Mouse (Mus musculus) heart, postnatal 0 days (tissue): ENCODE measurements around the gene Atp2a1. TPM values are rescaled to one million over a fixed set of nuclear protein-coding genes. Genes with fewer than 3 reads are reported as not detected.

ENCODE experiments used
- ATAC-seq: fragments of 200-750 bp; cut with Nextera tagmentation; 2 replicates; pipeline ENCODE4 v1.8.0; 2017; ENCODE audit warnings: low read depth, moderate number of reproducible peaks, moderate library complexity; ENCODE audit not compliant: insufficient read depth
- DNase-seq: peaks from one replicate; pipeline ENCODE4 v3.0.0-alpha.2; 2016; ENCODE audit warnings: low spot score
- H3K27ac ChIP-seq: fragments of 300-500 bp; sonication (generic); 2 replicates; pipeline ENCODE4 v1.5.1; 2014; ENCODE audit warnings: low read depth, mild to moderate bottlenecking
- H3K27me3 ChIP-seq: fragments of 300-500 bp; sonication (generic); 2 replicates; pipeline ENCODE4 v1.6.1; 2014; ENCODE audit warnings: low read length, mixed read lengths; ENCODE audit not compliant: control insufficient read depth, insufficient read depth
- H3K36me3 ChIP-seq: fragments of 300-500 bp; sonication (generic); replicated peaks from 2 replicates; pipeline ENCODE4 v1.6.1; 2014; ENCODE audit warnings: low read length, mixed read lengths; ENCODE audit not compliant: control insufficient read depth, insufficient read depth
- H3K4me1 ChIP-seq: fragments of 300-500 bp; sonication (generic); 2 replicates; pipeline ENCODE4 v1.6.1; 2014; ENCODE audit warnings: antibody characterized with exemption; ENCODE audit not compliant: control insufficient read depth, insufficient read depth
- H3K4me2 ChIP-seq: fragments of 300-500 bp; sonication (generic); 2 replicates; pipeline ENCODE4 v1.6.1; 2014; ENCODE audit warnings: low read depth, mild to moderate bottlenecking, low read length, moderate library complexity
- H3K4me3 ChIP-seq: fragments of 300-500 bp; sonication (generic); 2 replicates; pipeline ENCODE4 v1.5.1; 2014; ENCODE audit warnings: low read depth, low read length
- H3K9ac ChIP-seq: fragments of 300-500 bp; sonication (generic); replicated peaks from 2 replicates; pipeline ENCODE4 v1.6.1; 2014; ENCODE audit warnings: low read depth, low read length, mixed read lengths
- H3K9me3 ChIP-seq: fragments of 300-500 bp; sonication (generic); replicated peaks from 2 replicates; pipeline ENCODE4 v1.6.1; 2016; ENCODE audit warnings: low read length; ENCODE audit not compliant: control insufficient read depth
- CTCF ChIP-seq: IDR thresholded peaks from 2 replicates; pipeline ENCODE4 v1.5.1; 2016; ENCODE audit warnings: antibody characterized with exemption, control low read depth, low read depth
- EP300 ChIP-seq: IDR thresholded peaks from 2 replicates; pipeline ENCODE4 v1.6.1; 2016; ENCODE audit warnings: antibody characterized with exemption, low read depth
- WGBS: fragments of 180-500 bp; shearing (Covaris S2); extraction: QIAGEN DNeasy Blood & Tissue Kit; methylation state at CpG from one replicate; pipeline ENCODE4 v1.1.7; 2014; 5-methylcytosine and 5-hydroxymethylcytosine counted together
- polyA plus RNA-seq: library from polyadenylated mRNA; unstranded; fragments of >200 nt; fragmentation: Nextera tagmentation; extraction: Ambion mirVana; gene quantifications from 2 replicates; pipeline ENCODE4 v1.2.1, GENCODE M21; 2015
- total RNA-seq: library from RNA; depleted of rRNA; stranded (reverse); fragments of >200 nt; gene quantifications from 2 replicates; pipeline ENCODE4 v1.2.3, GENCODE M21; 2014; ENCODE audit warnings: low replicate concordance

Atp2a1 gene
- total and polyA plus RNA-seq, 2 experiments from 2014 or later = 0.40 to 0.92 TPM

DNA sequence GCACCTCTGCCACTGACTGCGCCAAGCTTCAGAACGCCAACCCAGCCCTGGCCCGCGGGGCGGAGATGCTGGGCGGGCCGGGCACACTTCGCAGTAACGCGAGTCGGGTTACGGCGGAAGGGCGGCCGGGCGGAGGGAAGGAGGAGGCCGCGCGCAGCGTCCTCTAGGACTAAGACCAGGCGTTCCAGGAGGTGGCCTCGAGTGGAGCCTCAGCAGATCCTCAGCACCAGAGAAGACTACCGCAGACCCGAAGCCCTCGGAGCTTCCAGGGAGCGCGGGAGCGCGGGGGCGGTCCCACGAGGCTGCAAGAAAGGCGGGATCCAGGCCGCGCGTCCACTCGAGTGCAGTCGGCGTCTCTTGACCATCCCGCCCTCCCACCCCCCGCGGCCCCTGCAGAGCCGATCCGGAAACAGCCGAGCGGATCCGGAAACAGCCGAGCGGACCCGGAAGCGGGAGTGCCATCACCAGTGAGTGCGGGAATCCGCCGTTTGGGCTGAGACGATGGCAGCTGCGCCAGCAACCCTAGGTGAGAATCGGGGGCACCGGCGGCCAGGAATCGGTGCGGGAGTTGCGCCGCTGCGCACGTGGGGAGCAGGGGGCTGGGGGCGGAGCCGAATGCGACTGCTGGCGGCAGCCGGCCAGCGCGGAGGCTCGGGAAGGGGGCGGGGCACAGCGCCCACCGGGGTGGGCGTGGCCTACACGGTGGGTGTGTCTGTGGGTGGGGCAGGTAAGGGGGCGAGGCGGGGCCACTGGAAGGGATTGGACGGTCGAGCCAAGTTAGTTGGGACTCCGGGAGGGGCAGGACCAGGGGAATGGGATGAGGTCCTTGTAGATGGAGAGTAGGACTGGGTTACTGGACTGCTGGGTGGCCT lies 34.0 kb downstream of the Atp2a1 start, which contains the start of gene Rabep2:
Rabep2 (plus strand) TSS at position 129 of the 872 bp plus-strand sequence.
- H3K4me3 ChIP-seq = peak within 1 kb of the TSS; percentile 76
- H3K9ac ChIP-seq = peak within 1 kb of the TSS; percentile 61
- WGBS = under 1% methylated on average over 76 of the region's 82 CpGs
- H3K27me3 ChIP-seq = no peaks in the 10 kb centered on the region
- TF ChIP-seq EP300 = 0 out of 2 replicates have a peak, but pooled peaks have one; percentile 50
- no peak for TF ChIP-seq CTCF
- H3K9me3 ChIP-seq = 0 out of 2 replicates have a peak, but pooled peaks cover 5% of the 10 kb centered on the region
- DNase-seq = peak; percentile 78
- ATAC-seq = peak; percentile 92
- peak within 1 kb of the TSS; percentile 90 for H3K27ac ChIP-seq
- H3K36me3 ChIP-seq = 0 out of 2 replicates have a peak, but pooled peaks cover 15% of the 10 kb centered on the region
- peak within 1 kb of the TSS; percentile 74 for H3K4me2 ChIP-seq
- H3K4me1 ChIP-seq = peaks cover 11% of the 10 kb centered on the region

DNA sequence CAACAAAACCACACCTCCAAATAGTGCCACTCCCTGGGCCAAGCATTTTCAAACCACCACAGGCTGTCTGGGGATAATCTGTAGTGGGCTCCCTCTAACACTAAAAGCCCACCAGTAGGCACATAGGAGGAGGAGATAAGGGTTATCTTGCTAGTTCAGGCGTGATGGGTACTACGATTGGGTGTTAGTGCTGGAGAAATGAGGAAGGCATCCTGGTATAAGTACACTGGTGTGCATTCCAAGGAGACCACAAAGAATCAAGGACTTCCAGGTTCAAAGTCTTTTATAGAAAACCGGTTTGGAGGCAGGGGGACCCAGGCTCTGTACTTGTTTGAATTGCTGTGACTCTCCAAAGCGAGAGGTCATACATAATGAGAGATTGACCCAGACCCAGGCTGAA lies 34.8 kb downstream of the Atp2a1 start:
- 16% methylated on average over 4 of the region's 4 CpGs for WGBS
- TF ChIP-seq CTCF (no peak), EP300 (no peak)
- ATAC-seq = no peak

DNA sequence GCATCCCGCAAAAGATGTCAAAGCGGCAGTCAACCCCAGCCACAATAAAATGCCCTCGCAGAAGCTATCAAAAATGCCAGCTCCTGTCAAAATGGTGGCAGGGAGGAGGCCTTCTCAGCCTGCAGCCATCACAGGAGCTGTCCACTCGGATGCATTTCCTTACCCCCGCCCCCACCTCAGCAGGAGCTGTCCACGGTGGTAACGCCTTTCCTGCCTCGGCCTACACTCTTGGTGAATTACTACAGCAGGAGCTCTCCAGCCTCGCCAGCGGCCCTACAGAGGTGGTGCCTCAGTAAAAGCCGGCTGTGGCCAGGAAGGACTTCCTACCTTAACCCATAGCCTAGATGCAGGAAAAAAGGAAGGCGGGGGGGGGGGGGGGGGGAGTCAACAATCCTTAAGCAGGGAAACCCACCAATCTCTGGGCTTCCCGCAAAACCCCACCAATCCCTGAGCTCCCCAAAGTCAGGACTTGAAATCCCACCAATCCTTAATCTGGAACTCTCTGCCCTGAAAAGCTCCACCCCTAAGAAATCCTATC lies 35.5 kb downstream of the Atp2a1 start:
- WGBS = 40% methylated on average over 12 of the region's 13 CpGs
- no peak overlapping the region for H3K4me2 ChIP-seq
- H3K9me3 ChIP-seq = 0 out of 2 replicates have a peak, but pooled peaks cover 5% of the 10 kb centered on the region
- peaks cover 11% of the 10 kb centered on the region for H3K4me1 ChIP-seq
- H3K27ac ChIP-seq = no peak overlapping the region
- 0 out of 2 replicates have a peak, but pooled peaks cover 8% of the 10 kb centered on the region for H3K36me3 ChIP-seq
- H3K27me3 ChIP-seq = no peaks in the 10 kb centered on the region
- ATAC-seq = no peak
- no peak overlapping the region for H3K4me3 ChIP-seq
- DNase-seq = no peak
- no peak for TF ChIP-seq CTCF
- TF ChIP-seq EP300 = no peak
- no peak overlapping the region for H3K9ac ChIP-seq

More for the DNA sequence above, 34.8 kb downstream of the Atp2a1 start:
- H3K27me3 ChIP-seq = no peaks in the 10 kb centered on the region
- 0 out of 2 replicates have a peak, but pooled peaks cover 5% of the 10 kb centered on the region for H3K9me3 ChIP-seq
- H3K4me1 ChIP-seq = peaks cover 11% of the 10 kb centered on the region
- peak overlapping the region; percentile 61 for H3K9ac ChIP-seq
- peak overlapping the region; percentile 90 for H3K27ac ChIP-seq
- peak overlapping the region; percentile 76 for H3K4me3 ChIP-seq
- no peak for DNase-seq
- H3K4me2 ChIP-seq = peak overlapping the region; percentile 74
- H3K36me3 ChIP-seq = 0 out of 2 replicates have a peak, but pooled peaks cover 12% of the 10 kb centered on the region

DNA sequence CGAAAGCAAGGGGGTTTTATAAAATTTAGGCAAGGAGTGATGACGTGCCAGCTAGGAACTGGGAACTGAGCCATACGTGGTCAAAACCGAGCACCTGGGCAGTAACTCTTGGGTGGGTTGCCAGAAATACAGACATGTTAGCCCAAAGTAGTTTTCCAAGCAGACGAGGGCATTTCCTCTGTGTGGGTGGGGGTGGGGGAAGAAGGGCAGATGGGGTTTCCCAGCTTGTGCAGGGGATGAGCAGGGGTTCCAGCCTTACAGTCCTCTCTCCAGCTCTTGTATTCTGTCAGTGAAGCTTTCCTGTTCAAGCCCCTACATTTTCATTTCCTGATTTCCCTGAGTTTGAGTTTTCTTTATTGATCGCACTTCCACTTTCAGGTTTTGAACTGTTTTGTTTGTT lies 38.7 kb downstream of the Atp2a1 start:
- Histone ChIP-seq H3K36me3 (no peaks in the 10 kb centered on the region), H3K9ac (no peak overlapping the region), H3K9me3 (0 out of 2 replicates have a peak, but pooled peaks cover 5% of the 10 kb centered on the region), H3K4me3 (no peak overlapping the region), H3K4me2 (no peak overlapping the region), H3K27ac (no peak overlapping the region), H3K4me1 (peaks cover 7% of the 10 kb centered on the region; the same call in 1 of the 2 replicates), H3K27me3 (no peaks in the 10 kb centered on the region)
- DNase-seq = no peak
- TF ChIP-seq CTCF (no peak), EP300 (no peak)
- ATAC-seq = no peak
- 69% methylated on average over 6 of the region's 6 CpGs for WGBS

DNA sequence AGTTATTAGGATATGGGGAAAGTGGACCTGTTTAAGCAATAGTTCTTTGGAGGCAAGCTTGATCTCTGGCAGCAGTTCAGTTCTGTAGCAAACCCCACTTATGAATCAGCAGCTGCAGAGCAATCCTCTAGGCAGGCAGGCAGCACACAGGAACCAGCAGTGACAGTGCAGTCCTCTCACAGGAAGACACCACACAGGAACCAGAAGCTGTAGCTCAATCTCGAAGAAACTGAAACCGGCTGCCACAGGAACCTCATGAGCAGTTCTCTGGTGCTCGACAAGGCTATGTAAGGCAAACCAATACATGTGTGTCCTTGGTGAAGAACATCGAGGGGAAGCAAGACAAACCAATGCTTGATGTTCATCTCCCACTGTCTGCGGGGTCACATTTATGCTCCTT lies 41.2 kb downstream of the Atp2a1 start:
- DNase-seq = no peak
- TF ChIP-seq EP300 = no peak
- TF ChIP-seq CTCF = no peak
- Histone ChIP-seq H3K9me3 (0 out of 2 replicates have a peak, but pooled peaks cover 5% of the 10 kb centered on the region), H3K27me3 (no peaks in the 10 kb centered on the region), H3K4me3 (no peak overlapping the region), H3K4me2 (no peak overlapping the region), H3K9ac (no peak overlapping the region), H3K27ac (no peak overlapping the region), H3K4me1 (no peaks in the 10 kb centered on the region), H3K36me3 (no peaks in the 10 kb centered on the region)
- ATAC-seq = no peak
- 73% methylated on average over 5 of the region's 5 CpGs for WGBS
